Comparison of ENCODE assay signal across 7 mouse cellular contexts in the genomic region with DNA sequence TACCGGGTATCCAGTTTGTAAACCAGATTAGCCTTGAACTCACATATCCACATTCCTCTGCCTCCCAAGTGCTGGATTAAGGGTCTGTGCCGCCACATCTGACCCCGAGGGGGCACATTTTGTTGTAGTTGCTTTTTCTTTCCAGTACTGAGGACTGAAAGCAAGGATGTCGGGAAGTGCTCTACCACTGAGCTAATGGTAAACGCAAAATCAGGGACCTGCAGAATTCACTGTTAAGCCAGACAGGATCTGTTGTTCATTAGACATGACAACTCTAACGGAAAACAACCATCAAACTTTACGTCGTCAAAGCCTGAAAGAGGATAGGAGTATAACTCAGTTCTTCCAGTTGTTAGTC. TPM values are rescaled to one million over a fixed set of nuclear protein-coding genes. Genes with fewer than 3 reads are reported as not detected.
DNase-seq lines count a peak whose midpoint lies in the region; ATAC-seq and TF ChIP-seq lines count a peak whose summit lies in the region.

No protein-coding gene starts in this region.

- H3K9me3 ChIP-seq in neural tube, embryonic 11.5 days (ENCODE audit: control insufficient read depth, low read length), result no peaks in the 10 kb centered on the region
- H3K9me3 ChIP-seq in hindbrain, postnatal 0 days (ENCODE audit: low read length), result no peaks in the 10 kb centered on the region
- H3K9me3 ChIP-seq in midbrain, embryonic 15.5 days, result no peaks in the 10 kb centered on the region

- 5% methylated on average over 8 of the region's 8 CpGs for WGBS in neural tube, embryonic 11.5 days
- WGBS in hindbrain, postnatal 0 days, result 1% methylated on average over 8 of the region's 8 CpGs
- WGBS in midbrain, embryonic 15.5 days, result under 1% methylated on average over 8 of the region's 8 CpGs

- no peak; the same call in none of the 2 replicates for ATAC-seq in neural tube, embryonic 11.5 days (ENCODE audit: insufficient read depth, low FRiP score, low TSS enrichment)
- ATAC-seq in hindbrain, postnatal 0 days, result peak; percentile 70
- peak; percentile 76 for ATAC-seq in midbrain, embryonic 15.5 days (replicated peaks)

- intact Hi-C loops in left cerebral cortex, postnatal 36 days (cut with DNase I), result loop anchor here (5.0 kb wide), 1 partner anchor 69 kb away; no protein-coding TSS in a partner anchor

- H3K4me2 ChIP-seq in neural tube, embryonic 11.5 days (ENCODE audit: low read depth), result peak overlapping the region; percentile 57
- H3K4me2 ChIP-seq in hindbrain, postnatal 0 days (ENCODE audit: low read depth, low read length), result peak overlapping the region; percentile 60
- peak overlapping the region; percentile 66 for H3K4me2 ChIP-seq in midbrain, embryonic 15.5 days

- TF ChIP-seq CTCF in embryonic fibroblast, embryonic 13.5 days (IDR thresholded peaks at IDR 0.05; ENCODE audit: borderline replicate concordance, insufficient read depth, low read length), result no peak
- no peak; the same call in 1 of the 2 replicates for TF ChIP-seq CTCF in hindbrain, postnatal 0 days (IDR thresholded peaks at IDR 0.05; ENCODE audit: low read depth)

- no peaks in the 10 kb centered on the region for H3K4me1 ChIP-seq in neural tube, embryonic 11.5 days (ENCODE audit: control insufficient read depth, insufficient read depth, low read length)
- no peaks in the 10 kb centered on the region for H3K4me1 ChIP-seq in embryonic fibroblast, embryonic 13.5 days (ENCODE audit: control insufficient read depth, insufficient read depth, low read length)
- 0 out of 2 replicates have a peak, but pooled peaks cover 4% of the 10 kb centered on the region for H3K4me1 ChIP-seq in hindbrain, postnatal 0 days (ENCODE audit: insufficient read depth, low read length)
- H3K4me1 ChIP-seq in midbrain, embryonic 15.5 days, result peaks cover 34% of the 10 kb centered on the region

- peak overlapping the region; percentile 57 for H3K9ac ChIP-seq in neural tube, embryonic 11.5 days (ENCODE audit: low read length)
- H3K9ac ChIP-seq in hindbrain, postnatal 0 days (replicated peaks; ENCODE audit: low read length), result peak overlapping the region; percentile 93
- H3K9ac ChIP-seq in midbrain, embryonic 15.5 days, result peak overlapping the region; percentile 55

- H3K27me3 ChIP-seq in neural tube, embryonic 11.5 days (ENCODE audit: control insufficient read depth, insufficient read depth, low read length), result no peaks in the 10 kb centered on the region
- H3K27me3 ChIP-seq in hindbrain, postnatal 0 days (ENCODE audit: insufficient read depth, low read length), result no peaks in the 10 kb centered on the region
- 0 out of 2 replicates have a peak, but pooled peaks cover 2% of the 10 kb centered on the region for H3K27me3 ChIP-seq in midbrain, embryonic 15.5 days (replicated peaks)

- H3K4me3 ChIP-seq in neural tube, embryonic 11.5 days (ENCODE audit: low read depth, low read length), result peak overlapping the region; percentile 65
- H3K4me3 ChIP-seq in embryonic fibroblast, embryonic 13.5 days (ENCODE audit: insufficient read depth, low read length), result peak overlapping the region; percentile 51
- H3K4me3 ChIP-seq in hindbrain, postnatal 0 days (ENCODE audit: low read length), result peak overlapping the region; percentile 83
- peak overlapping the region; percentile 89 for H3K4me3 ChIP-seq in midbrain, embryonic 15.5 days

- no peak for TF ChIP-seq POLR2A in embryonic fibroblast, embryonic 13.5 days (IDR thresholded peaks at IDR 0.05; ENCODE audit: low read depth, low read length)

- H3K27ac ChIP-seq in neural tube, embryonic 11.5 days (ENCODE audit: low read depth, low read length), result 0 out of 2 replicates have a peak overlapping the region, but pooled peaks have one; percentile 11
- H3K27ac ChIP-seq in embryonic fibroblast, embryonic 13.5 days (ENCODE audit: insufficient read depth, low read length), result peak overlapping the region; percentile 61
- H3K27ac ChIP-seq in hindbrain, postnatal 0 days, result peak overlapping the region; percentile 97
- H3K27ac ChIP-seq in midbrain, embryonic 15.5 days, result peak overlapping the region; percentile 92

- peaks cover 5% of the 10 kb centered on the region for H3K36me3 ChIP-seq in neural tube, embryonic 11.5 days (ENCODE audit: control insufficient read depth, insufficient read depth, low read length)
- H3K36me3 ChIP-seq in hindbrain, postnatal 0 days (ENCODE audit: insufficient read depth, low read length), result peaks cover 13% of the 10 kb centered on the region; the same call in 1 of the 2 replicates
- H3K36me3 ChIP-seq in midbrain, embryonic 15.5 days (replicated peaks), result peaks cover 12% of the 10 kb centered on the region

- no peak for DNase-seq in neural tube, embryonic 11.5 days (ENCODE audit: low spot score)
- DNase-seq in neural tube, embryonic 10.5 days (ENCODE audit: extremely low spot score, low spot score), result no peak
- DNase-seq in hindbrain, postnatal 0 days (ENCODE audit: low spot score), result no peak
- no peak for DNase-seq in spleen, postnatal 36 days (ENCODE audit: low spot score in 2 of 2)
- no peak for DNase-seq in left cerebral cortex, postnatal 36 days (ENCODE audit: low spot score in 2 of 2)

RNA-seq across cellular contexts. Expression of a gene that starts 0.4 kb away (rescaled TPM):
- 288 and 291 TPM in 2 replicates for polyA plus RNA-seq in neural tube, embryonic 11.5 days (2014; fragmentation: Nextera tagmentation; extraction: Ambion mirVana)
- polyA plus RNA-seq in embryonic fibroblast, embryonic 13.5 days (2011; ENCODE audit: insufficient read length, low read depth, missing spikeins), result 236 and 266 TPM in 2 replicates
- 111 and 126 TPM in 2 replicates for total RNA-seq in hindbrain, postnatal 0 days (2014; rRNA removed)
- polyA plus RNA-seq in hindbrain, postnatal 0 days (2015; fragmentation: Nextera tagmentation; extraction: Ambion mirVana), result 202 and 214 TPM in 2 replicates
- 242 and 250 TPM in 2 replicates for polyA plus RNA-seq in midbrain, embryonic 15.5 days (2015; fragmentation: Nextera tagmentation; extraction: Ambion mirVana)
- 100 to 1,000 TPM in 1 of 2 experiments, 10 to 100 TPM in 1; 97.5 to 124 TPM for total RNA-seq in left cerebral cortex, postnatal 36 days (2021)

RNA-seq across cellular contexts. Expression of a gene that starts 39.1 kb away (rescaled TPM):
- 20.6 and 22.5 TPM in 2 replicates for polyA plus RNA-seq in neural tube, embryonic 11.5 days (2014; fragmentation: Nextera tagmentation; extraction: Ambion mirVana)
- 0.77 and 0.81 TPM in 2 replicates for polyA plus RNA-seq in embryonic fibroblast, embryonic 13.5 days (2011; ENCODE audit: insufficient read length, low read depth, missing spikeins)
- total RNA-seq in hindbrain, postnatal 0 days (2014; rRNA removed), result 552 and 661 TPM in 2 replicates
- polyA plus RNA-seq in hindbrain, postnatal 0 days (2015; fragmentation: Nextera tagmentation; extraction: Ambion mirVana), result 228 and 230 TPM in 2 replicates
- polyA plus RNA-seq in midbrain, embryonic 15.5 days (2015; fragmentation: Nextera tagmentation; extraction: Ambion mirVana), result 137 and 138 TPM in 2 replicates
- 100 to 1,000 TPM; 279 to 315 TPM for total RNA-seq in left cerebral cortex, postnatal 36 days (2021)

RNA-seq across cellular contexts. Expression of a gene that starts 58.0 kb away (rescaled TPM):
- polyA plus RNA-seq in neural tube, embryonic 11.5 days (2014; fragmentation: Nextera tagmentation; extraction: Ambion mirVana), result 48.2 and 49.5 TPM in 2 replicates
- polyA plus RNA-seq in embryonic fibroblast, embryonic 13.5 days (2011; ENCODE audit: insufficient read length, low read depth, missing spikeins), result 18.2 and 21.9 TPM in 2 replicates
- total RNA-seq in hindbrain, postnatal 0 days (2014; rRNA removed), result 43.1 and 43.6 TPM in 2 replicates
- 46.7 and 49.5 TPM in 2 replicates for polyA plus RNA-seq in hindbrain, postnatal 0 days (2015; fragmentation: Nextera tagmentation; extraction: Ambion mirVana)
- 70.4 and 71.1 TPM in 2 replicates for polyA plus RNA-seq in midbrain, embryonic 15.5 days (2015; fragmentation: Nextera tagmentation; extraction: Ambion mirVana)
- 10 to 100 TPM; 39.6 to 39.8 TPM for total RNA-seq in left cerebral cortex, postnatal 36 days (2021)

RNA-seq across cellular contexts. Expression of a gene that starts 58.1 kb away (rescaled TPM):
- polyA plus RNA-seq in neural tube, embryonic 11.5 days (2014; fragmentation: Nextera tagmentation; extraction: Ambion mirVana), result 187 and 191 TPM in 2 replicates
- polyA plus RNA-seq in embryonic fibroblast, embryonic 13.5 days (2011; ENCODE audit: insufficient read length, low read depth, missing spikeins), result 99.4 and 118 TPM in 2 replicates
- 186 TPM in 2 replicates for total RNA-seq in hindbrain, postnatal 0 days (2014; rRNA removed)
- polyA plus RNA-seq in hindbrain, postnatal 0 days (2015; fragmentation: Nextera tagmentation; extraction: Ambion mirVana), result 271 and 274 TPM in 2 replicates
- 202 and 212 TPM in 2 replicates for polyA plus RNA-seq in midbrain, embryonic 15.5 days (2015; fragmentation: Nextera tagmentation; extraction: Ambion mirVana)
- total RNA-seq in left cerebral cortex, postnatal 36 days (2021), result 100 to 1,000 TPM; 229 to 240 TPM

Comparison
In these comparisons a context has a peak if more than half of its experiments do, and no peak if none do; other contexts are left out.
1. H3K27ac ChIP-seq: peak in every context shown above with its lines; median percentile 97 in hindbrain, postnatal 0 days; 92 in midbrain, embryonic 15.5 days; 61 in embryonic fibroblast, embryonic 13.5 days; 11 in neural tube, embryonic 11.5 days.
2. RNA of a gene that starts 39.1 kb away (polyA plus RNA-seq): 228 to 230 TPM in hindbrain, postnatal 0 days, 137 to 138 TPM in midbrain, embryonic 15.5 days and 20.6 to 22.5 TPM in neural tube, embryonic 11.5 days; 0.77 to 0.81 TPM in embryonic fibroblast, embryonic 13.5 days; every median in the first group is over 10 times any median in the second.
3. Peak in every context shown above with its lines, with median percentiles within 50 percentile points of each other: H3K4me2 ChIP-seq, H3K4me3 ChIP-seq and H3K9ac ChIP-seq.